Mouse (Mus musculus): ENCODE measurements around the gene Tmem185b. TPM values are rescaled to one million over a fixed set of nuclear protein-coding genes. Genes with fewer than 3 reads are reported as not detected.
A peak's percentile ranks its signal among the peaks of the same experiment; 100 is the strongest.

The Tmem185b gene
- 22.5 and 23.4 TPM in 2 replicates for polyA plus RNA-seq (2014; fragmentation: Nextera tagmentation; extraction: Ambion mirVana)

DNA sequence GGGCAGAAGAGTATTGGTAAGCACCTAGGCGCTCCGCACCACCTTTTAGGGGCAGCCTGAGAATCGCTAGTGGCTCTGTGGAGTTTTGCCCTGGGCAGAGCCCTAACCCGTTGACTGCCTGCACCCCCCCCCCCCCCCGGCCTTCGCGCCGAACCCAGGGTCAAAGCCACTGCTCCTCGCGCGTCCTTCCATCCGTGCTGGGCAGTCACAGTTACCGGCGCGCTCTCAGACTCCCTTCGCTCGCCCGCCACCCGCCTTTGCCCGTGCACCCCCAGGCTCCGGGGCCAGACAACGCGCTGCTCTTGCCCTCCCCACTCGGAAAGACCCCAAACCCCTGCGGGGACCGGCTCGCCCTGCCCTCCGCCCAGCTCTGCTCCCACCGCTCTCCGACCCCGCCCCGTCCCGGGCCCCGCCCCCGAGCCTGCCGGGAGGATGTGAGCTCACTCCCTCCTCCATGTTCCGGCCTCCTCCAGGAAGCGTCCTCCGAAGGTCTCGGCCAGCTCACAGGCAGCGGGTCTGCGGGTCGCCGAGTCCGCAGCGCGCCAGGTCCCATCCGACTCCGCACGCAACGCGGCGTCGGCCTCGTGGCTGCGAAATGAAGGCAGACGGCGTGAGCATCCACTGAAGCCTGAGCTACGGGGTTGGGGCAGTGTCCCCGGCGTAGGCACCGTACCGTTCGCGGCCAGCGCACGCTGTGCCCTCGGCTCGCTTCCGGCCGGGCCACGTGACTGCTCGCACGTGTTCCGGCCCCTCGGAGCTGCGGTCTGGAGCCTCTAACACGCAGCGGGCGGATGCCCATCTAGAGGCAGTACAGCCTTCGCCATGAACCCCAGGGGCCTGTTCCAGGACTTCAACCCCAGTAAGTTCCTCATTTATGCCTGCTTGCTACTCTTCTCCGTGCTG, at the start of gene Tmem185b:
Tmem185b (plus strand) TSS at position 472 of the 903 bp plus-strand sequence.
- peak; percentile 97 for ATAC-seq (replicated peaks; ENCODE audit: low FRiP score)
- DNase-seq (ENCODE audit: low spot score), result peak; percentile 97
- Histone ChIP-seq H3K4me2 (ENCODE audit: low read depth, low read length, severe bottlenecking) (peak within 1 kb of the TSS; percentile 83), H3K4me1 (replicated peaks; ENCODE audit: control insufficient read depth, insufficient read depth, low read length) (peaks cover 13% of the 10 kb centered on the region), H3K27me3 (ENCODE audit: control insufficient read depth, insufficient read depth, low read length) (no peaks in the 10 kb centered on the region), H3K27ac (ENCODE audit: low read depth, low read length) (0 out of 2 replicates have a peak within 1 kb of the TSS, but pooled peaks have one; percentile 21), H3K9me3 (ENCODE audit: control insufficient read depth, low read length) (peaks cover 4% of the 10 kb centered on the region; the same call in 1 of the 2 replicates), H3K9ac (ENCODE audit: low read length) (peak within 1 kb of the TSS; percentile 82), H3K36me3 (ENCODE audit: control insufficient read depth, insufficient read depth, low read length) (peaks cover 5% of the 10 kb centered on the region; the same call in 1 of the 2 replicates), H3K4me3 (ENCODE audit: low read depth, low read length) (peak within 1 kb of the TSS; percentile 51)
- 1% methylated on average over 73 of the region's 82 CpGs for WGBS

- Histone ChIP-seq H3K27ac (ENCODE audit: low read depth, low read length) (no peak overlapping the region), H3K27me3 (ENCODE audit: control insufficient read depth, insufficient read depth, low read length) (no peaks in the 10 kb centered on the region), H3K4me2 (ENCODE audit: low read depth, low read length, severe bottlenecking) (no peak overlapping the region), H3K36me3 (ENCODE audit: control insufficient read depth, insufficient read depth, low read length) (no peaks in the 10 kb centered on the region; the same call in 1 of the 2 replicates), H3K9ac (ENCODE audit: low read length) (no peak overlapping the region), H3K4me1 (replicated peaks; ENCODE audit: control insufficient read depth, insufficient read depth, low read length) (no peaks in the 10 kb centered on the region), H3K9me3 (ENCODE audit: control insufficient read depth, low read length) (no peaks in the 10 kb centered on the region), H3K4me3 (ENCODE audit: low read depth, low read length) (no peak overlapping the region)
- ATAC-seq (replicated peaks; ENCODE audit: low FRiP score) (no peak), DNase-seq (ENCODE audit: low spot score) (no peak)
- WGBS, result 85% methylated on average over 7 of the region's 7 CpGs
These were observed 49.0 kb upstream of the Tmem185b start for GRCm38 (mm10) chr1:119476905-119477353.

- Histone ChIP-seq H3K27ac (ENCODE audit: low read depth, low read length) (no peak overlapping the region), H3K9me3 (ENCODE audit: control insufficient read depth, low read length) (no peaks in the 10 kb centered on the region), H3K4me3 (ENCODE audit: low read depth, low read length) (no peak overlapping the region), H3K27me3 (ENCODE audit: control insufficient read depth, insufficient read depth, low read length) (no peaks in the 10 kb centered on the region), H3K4me2 (ENCODE audit: low read depth, low read length, severe bottlenecking) (no peak overlapping the region), H3K9ac (ENCODE audit: low read length) (no peak overlapping the region), H3K36me3 (ENCODE audit: control insufficient read depth, insufficient read depth, low read length) (no peaks in the 10 kb centered on the region; the same call in 1 of the 2 replicates), H3K4me1 (replicated peaks; ENCODE audit: control insufficient read depth, insufficient read depth, low read length) (no peaks in the 10 kb centered on the region)
- DNase-seq (ENCODE audit: low spot score) (no peak), ATAC-seq (replicated peaks; ENCODE audit: low FRiP score) (no peak)
- WGBS, result 90% methylated on average over 4 of the region's 4 CpGs
These were observed 46.3 kb upstream of the Tmem185b start for GRCm38 (mm10) chr1:119479641-119480040.

DNA sequence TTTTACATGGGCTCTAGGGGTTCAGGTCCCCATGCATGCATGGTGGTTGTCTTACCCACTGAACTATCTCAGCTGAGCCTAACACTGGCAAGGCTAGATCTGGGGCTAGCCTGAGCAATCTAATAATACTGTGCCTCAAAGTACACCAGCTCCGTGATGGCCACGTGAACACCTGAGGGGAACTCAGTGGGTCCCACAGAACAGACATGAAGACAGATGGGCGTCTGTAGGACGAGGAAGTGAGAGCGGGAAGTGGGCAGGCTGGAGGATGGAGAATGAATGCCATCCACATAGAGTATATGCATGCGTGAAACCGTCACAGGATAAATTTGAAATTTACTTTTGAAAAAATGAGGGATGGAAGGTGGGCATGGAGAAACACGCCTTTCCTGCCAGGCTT, 45.3 kb upstream of the Tmem185b start:
- Histone ChIP-seq H3K9ac (ENCODE audit: low read length) (no peak overlapping the region), H3K4me1 (replicated peaks; ENCODE audit: control insufficient read depth, insufficient read depth, low read length) (no peaks in the 10 kb centered on the region), H3K4me2 (ENCODE audit: low read depth, low read length, severe bottlenecking) (no peak overlapping the region), H3K4me3 (ENCODE audit: low read depth, low read length) (no peak overlapping the region), H3K27ac (ENCODE audit: low read depth, low read length) (no peak overlapping the region), H3K36me3 (ENCODE audit: control insufficient read depth, insufficient read depth, low read length) (no peaks in the 10 kb centered on the region; the same call in 1 of the 2 replicates), H3K9me3 (ENCODE audit: control insufficient read depth, low read length) (no peaks in the 10 kb centered on the region), H3K27me3 (ENCODE audit: control insufficient read depth, insufficient read depth, low read length) (no peaks in the 10 kb centered on the region)
- ATAC-seq (replicated peaks; ENCODE audit: low FRiP score) (no peak), DNase-seq (ENCODE audit: low spot score) (no peak)
- WGBS, result 94% methylated on average over 8 of the region's 8 CpGs

- ATAC-seq (replicated peaks; ENCODE audit: low FRiP score), result no peak
- Histone ChIP-seq H3K27ac (ENCODE audit: low read depth, low read length) (no peak overlapping the region), H3K9ac (ENCODE audit: low read length) (no peak overlapping the region), H3K27me3 (ENCODE audit: control insufficient read depth, insufficient read depth, low read length) (no peaks in the 10 kb centered on the region), H3K4me1 (replicated peaks; ENCODE audit: control insufficient read depth, insufficient read depth, low read length) (0 out of 2 replicates have a peak, but pooled peaks cover 3% of the 10 kb centered on the region), H3K36me3 (ENCODE audit: control insufficient read depth, insufficient read depth, low read length) (no peaks in the 10 kb centered on the region; the same call in 1 of the 2 replicates), H3K4me3 (ENCODE audit: low read depth, low read length) (no peak overlapping the region), H3K4me2 (ENCODE audit: low read depth, low read length, severe bottlenecking) (no peak overlapping the region), H3K9me3 (ENCODE audit: control insufficient read depth, low read length) (no peaks in the 10 kb centered on the region)
- 91% methylated on average over 7 of the region's 7 CpGs for WGBS
- no peak for DNase-seq (ENCODE audit: low spot score)
These were observed 44.6 kb upstream of the Tmem185b start for GRCm38 (mm10) chr1:119481205-119481932.

- DNase-seq (ENCODE audit: low spot score), result no peak
- Histone ChIP-seq H3K36me3 (ENCODE audit: control insufficient read depth, insufficient read depth, low read length) (no peaks in the 10 kb centered on the region; the same call in 1 of the 2 replicates), H3K27ac (ENCODE audit: low read depth, low read length) (no peak overlapping the region), H3K9me3 (ENCODE audit: control insufficient read depth, low read length) (no peaks in the 10 kb centered on the region), H3K4me1 (replicated peaks; ENCODE audit: control insufficient read depth, insufficient read depth, low read length) (0 out of 2 replicates have a peak, but pooled peaks cover 10% of the 10 kb centered on the region), H3K4me3 (ENCODE audit: low read depth, low read length) (no peak overlapping the region), H3K9ac (ENCODE audit: low read length) (no peak overlapping the region), H3K4me2 (ENCODE audit: low read depth, low read length, severe bottlenecking) (no peak overlapping the region), H3K27me3 (ENCODE audit: control insufficient read depth, insufficient read depth, low read length) (no peaks in the 10 kb centered on the region)
- 75% methylated on average over 3 of the region's 3 CpGs for WGBS
- ATAC-seq (replicated peaks; ENCODE audit: low FRiP score), result no peak
These were observed 43.1 kb upstream of the Tmem185b start for GRCm38 (mm10) chr1:119482891-119483290.

DNA sequence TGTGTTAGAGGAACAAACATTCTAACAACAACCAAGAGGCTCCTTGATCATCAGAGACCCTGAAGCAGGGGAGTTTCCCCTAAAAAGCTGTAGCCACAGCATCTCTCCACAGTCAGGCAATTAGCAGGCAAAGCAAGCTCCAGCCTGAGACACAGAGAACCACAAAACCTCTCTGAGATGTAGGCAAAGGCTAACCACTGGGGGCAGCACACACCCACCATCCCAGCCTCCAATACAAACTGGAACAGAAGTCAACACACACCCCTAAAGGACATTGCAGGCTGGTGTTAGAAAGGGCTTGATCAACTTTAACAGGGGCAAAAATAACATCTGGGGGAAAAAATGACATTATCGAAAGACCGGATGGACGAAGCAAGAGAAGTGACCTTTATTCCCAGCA, 41.5 kb upstream of the Tmem185b start:
- Histone ChIP-seq H3K4me1 (replicated peaks; ENCODE audit: control insufficient read depth, insufficient read depth, low read length) (0 out of 2 replicates have a peak, but pooled peaks cover 10% of the 10 kb centered on the region), H3K27ac (ENCODE audit: low read depth, low read length) (no peak overlapping the region), H3K4me2 (ENCODE audit: low read depth, low read length, severe bottlenecking) (no peak overlapping the region), H3K36me3 (ENCODE audit: control insufficient read depth, insufficient read depth, low read length) (no peaks in the 10 kb centered on the region; the same call in 1 of the 2 replicates), H3K4me3 (ENCODE audit: low read depth, low read length) (no peak overlapping the region), H3K27me3 (ENCODE audit: control insufficient read depth, insufficient read depth, low read length) (no peaks in the 10 kb centered on the region), H3K9me3 (ENCODE audit: control insufficient read depth, low read length) (no peaks in the 10 kb centered on the region), H3K9ac (ENCODE audit: low read length) (no peak overlapping the region)
- ATAC-seq (replicated peaks; ENCODE audit: low FRiP score) (0 out of 2 replicates have a peak, but pooled peaks have one; percentile 49), DNase-seq (ENCODE audit: low spot score) (no peak)
- 57% methylated on average over 3 of the region's 3 CpGs for WGBS

DNA sequence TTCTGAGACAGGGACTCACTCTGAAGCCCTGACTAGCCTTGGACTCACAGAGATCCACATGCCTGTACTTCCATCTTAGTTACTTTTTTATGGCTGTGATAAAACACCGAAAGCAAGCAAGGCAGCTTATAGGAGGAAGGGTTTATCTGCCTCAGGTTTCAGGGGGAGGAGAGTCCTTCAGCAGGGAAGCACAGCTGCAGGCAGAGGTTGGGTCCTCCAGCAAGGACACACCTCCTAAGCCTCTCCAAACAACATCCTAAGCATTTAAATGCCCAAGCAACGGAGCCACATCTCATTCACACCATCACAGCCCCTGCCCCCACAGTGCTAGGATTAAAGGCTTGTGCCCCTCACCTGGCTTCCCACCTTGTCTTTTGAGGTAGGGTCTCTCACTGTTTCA, 40.1 kb upstream of the Tmem185b start:
- no peaks in the 10 kb centered on the region; the same call in 1 of the 2 replicates for H3K36me3 ChIP-seq (ENCODE audit: control insufficient read depth, insufficient read depth, low read length)
- ATAC-seq (replicated peaks; ENCODE audit: low FRiP score) (no peak), DNase-seq (ENCODE audit: low spot score) (no peak)
- no peak overlapping the region for H3K9ac ChIP-seq (ENCODE audit: low read length)
- no peaks in the 10 kb centered on the region for H3K27me3 ChIP-seq (ENCODE audit: control insufficient read depth, insufficient read depth, low read length)
- H3K4me1 ChIP-seq (replicated peaks; ENCODE audit: control insufficient read depth, insufficient read depth, low read length), result 0 out of 2 replicates have a peak, but pooled peaks cover 10% of the 10 kb centered on the region
- H3K9me3 ChIP-seq (ENCODE audit: control insufficient read depth, low read length), result no peaks in the 10 kb centered on the region
- no peak overlapping the region for H3K4me3 ChIP-seq (ENCODE audit: low read depth, low read length)
- H3K4me2 ChIP-seq (ENCODE audit: low read depth, low read length, severe bottlenecking), result no peak overlapping the region
- H3K27ac ChIP-seq (ENCODE audit: low read depth, low read length), result no peak overlapping the region
- WGBS, result 19% methylated on average over 2 of the region's 2 CpGs

Measured in forebrain, embryonic 11.5 days (tissue).